Mouse (Mus musculus): Measurements from ENCODE around the gene Clba1. TPM values are rescaled to one million over a fixed set of nuclear protein-coding genes. Genes with fewer than 3 reads are reported as not detected.

Gene Clba1
- total and polyA plus RNA-seq, 2 experiments from 2014 or later = 13.6 to 25.9 TPM

DNA sequence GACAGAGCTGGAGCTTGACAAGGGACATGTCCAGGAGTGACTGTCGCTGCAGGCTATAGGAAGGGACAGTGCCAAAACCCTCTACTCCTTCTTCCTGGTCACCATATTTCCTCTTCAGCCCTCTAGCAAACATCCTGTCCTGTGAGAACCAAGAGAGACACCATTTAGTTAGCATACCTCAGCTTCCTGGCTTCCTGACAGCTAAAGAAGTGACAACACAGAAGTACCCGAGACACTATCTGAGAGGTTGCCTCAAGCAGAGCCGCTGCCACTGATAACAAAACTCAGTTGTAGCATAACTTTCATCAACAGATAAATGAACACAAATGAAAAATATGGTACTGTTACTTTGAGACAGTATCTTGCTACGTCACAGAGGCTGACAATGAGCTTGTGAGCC, 13.2 kb downstream of the Clba1 start:
- ATAC-seq (ENCODE audit: low FRiP score) = no peak
- H3K36me3 ChIP-seq (ENCODE audit: insufficient read depth, low read length) = peaks cover 12% of the 10 kb centered on the region
- H3K9me3 ChIP-seq (ENCODE audit: low read length) = no peaks in the 10 kb centered on the region
- no peak overlapping the region for H3K27ac ChIP-seq (ENCODE audit: low read depth, low read length)
- H3K4me3 ChIP-seq (ENCODE audit: low read depth, low read length) = no peak overlapping the region
- 0 out of 2 replicates have a peak overlapping the region, but pooled peaks have one; percentile 2 for H3K9ac ChIP-seq (replicated peaks; ENCODE audit: low read length, poor library complexity, severe bottlenecking)
- H3K27me3 ChIP-seq (ENCODE audit: insufficient read depth, low read length) = no peaks in the 10 kb centered on the region
- 87% methylated on average over 4 of the region's 4 CpGs for WGBS
- H3K4me1 ChIP-seq (ENCODE audit: insufficient read depth, low read length) = no peaks in the 10 kb centered on the region
- no peak for DNase-seq (ENCODE audit: low spot score)
- no peak for TF ChIP-seq CTCF (IDR thresholded peaks at IDR 0.05)
- no peak overlapping the region for H3K4me2 ChIP-seq (ENCODE audit: low read depth, low read length, poor library complexity, severe bottlenecking)

GRCm38 (mm10) chr12:112822676-112823075, 13.9 kb downstream of the Clba1 start:
- Histone ChIP-seq H3K4me2 (ENCODE audit: low read depth, low read length, poor library complexity, severe bottlenecking) (no peak overlapping the region), H3K9me3 (ENCODE audit: low read length) (no peaks in the 10 kb centered on the region), H3K4me3 (ENCODE audit: low read depth, low read length) (no peak overlapping the region), H3K4me1 (ENCODE audit: insufficient read depth, low read length) (peaks cover 6% of the 10 kb centered on the region), H3K27me3 (ENCODE audit: insufficient read depth, low read length) (no peaks in the 10 kb centered on the region), H3K36me3 (ENCODE audit: insufficient read depth, low read length) (peaks cover 19% of the 10 kb centered on the region), H3K9ac (replicated peaks; ENCODE audit: low read length, poor library complexity, severe bottlenecking) (no peak overlapping the region), H3K27ac (ENCODE audit: low read depth, low read length) (no peak overlapping the region)
- DNase-seq (ENCODE audit: low spot score) (no peak), ATAC-seq (ENCODE audit: low FRiP score) (no peak)
- 84% methylated on average over 2 of the region's 2 CpGs for WGBS
- no peak for TF ChIP-seq CTCF (IDR thresholded peaks at IDR 0.05)

- H3K4me3 ChIP-seq (ENCODE audit: low read depth, low read length) = no peak overlapping the region
- H3K9me3 ChIP-seq (ENCODE audit: low read length) = no peaks in the 10 kb centered on the region
- H3K9ac ChIP-seq (replicated peaks; ENCODE audit: low read length, poor library complexity, severe bottlenecking) = no peak overlapping the region; the same call in 1 of the 2 replicates
- peaks cover 20% of the 10 kb centered on the region for H3K36me3 ChIP-seq (ENCODE audit: insufficient read depth, low read length)
- DNase-seq (ENCODE audit: low spot score) = no peak
- no peak overlapping the region for H3K4me2 ChIP-seq (ENCODE audit: low read depth, low read length, poor library complexity, severe bottlenecking)
- TF ChIP-seq CTCF (IDR thresholded peaks at IDR 0.05) = no peak
- no peaks in the 10 kb centered on the region for H3K27me3 ChIP-seq (ENCODE audit: insufficient read depth, low read length)
- no peak overlapping the region for H3K27ac ChIP-seq (ENCODE audit: low read depth, low read length)
- peaks cover 7% of the 10 kb centered on the region for H3K4me1 ChIP-seq (ENCODE audit: insufficient read depth, low read length)
- ATAC-seq (ENCODE audit: low FRiP score) = no peak
- WGBS = 82% methylated on average over 4 of the region's 4 CpGs
Measured at GRCm38 (mm10) chr12:112823221-112823620, 14.5 kb downstream of the Clba1 start.

DNA sequence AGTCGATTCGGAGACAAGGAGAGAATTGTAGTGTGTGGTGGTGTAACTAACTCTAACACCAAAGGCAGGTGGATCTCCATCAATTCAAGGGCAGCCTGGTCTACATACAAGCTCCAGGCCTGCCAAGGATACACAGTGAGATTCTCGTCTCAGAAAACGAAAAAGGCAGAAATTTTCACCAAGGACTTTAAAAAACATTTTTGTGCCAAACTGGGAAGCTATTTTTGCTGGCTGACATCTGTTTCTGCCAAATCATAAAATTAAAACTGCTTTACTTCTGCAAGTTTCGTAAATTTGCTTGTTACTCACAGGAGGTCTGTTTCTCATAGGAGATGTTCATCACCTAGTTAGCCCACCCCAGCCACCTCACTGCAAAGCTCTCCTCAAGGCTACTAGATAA, 17.2 kb downstream of the Clba1 start:
- Histone ChIP-seq H3K4me1 (ENCODE audit: insufficient read depth, low read length) (peaks cover 14% of the 10 kb centered on the region), H3K9ac (replicated peaks; ENCODE audit: low read length, poor library complexity, severe bottlenecking) (no peak overlapping the region), H3K27me3 (ENCODE audit: insufficient read depth, low read length) (no peaks in the 10 kb centered on the region), H3K4me2 (ENCODE audit: low read depth, low read length, poor library complexity, severe bottlenecking) (no peak overlapping the region), H3K27ac (ENCODE audit: low read depth, low read length) (no peak overlapping the region), H3K9me3 (ENCODE audit: low read length) (no peaks in the 10 kb centered on the region), H3K4me3 (ENCODE audit: low read depth, low read length) (no peak overlapping the region), H3K36me3 (ENCODE audit: insufficient read depth, low read length) (peaks cover 16% of the 10 kb centered on the region)
- no peak for TF ChIP-seq CTCF (IDR thresholded peaks at IDR 0.05)
- WGBS = 88% methylated on average over 5 of the region's 5 CpGs
- ATAC-seq (ENCODE audit: low FRiP score) (no peak), DNase-seq (ENCODE audit: low spot score) (no peak)

GRCm38 (mm10) chr12:112828501-112829243, 19.9 kb downstream of the Clba1 start:
- peak overlapping the region; percentile 94 for H3K9ac ChIP-seq (replicated peaks; ENCODE audit: low read length, poor library complexity, severe bottlenecking)
- H3K36me3 ChIP-seq (ENCODE audit: insufficient read depth, low read length) = peaks cover 9% of the 10 kb centered on the region
- TF ChIP-seq CTCF (IDR thresholded peaks at IDR 0.05) = no peak
- peak overlapping the region; percentile 87 for H3K4me3 ChIP-seq (ENCODE audit: low read depth, low read length)
- ATAC-seq (ENCODE audit: low FRiP score) (peak; percentile 81), DNase-seq (ENCODE audit: low spot score) (no peak)
- peaks cover 14% of the 10 kb centered on the region for H3K4me1 ChIP-seq (ENCODE audit: insufficient read depth, low read length)
- peak overlapping the region; percentile 92 for H3K27ac ChIP-seq (ENCODE audit: low read depth, low read length)
- no peaks in the 10 kb centered on the region for H3K9me3 ChIP-seq (ENCODE audit: low read length)
- H3K27me3 ChIP-seq (ENCODE audit: insufficient read depth, low read length) = no peaks in the 10 kb centered on the region
- 1% methylated on average over 48 of the region's 51 CpGs for WGBS
- peak overlapping the region; percentile 82 for H3K4me2 ChIP-seq (ENCODE audit: low read depth, low read length, poor library complexity, severe bottlenecking)

- Histone ChIP-seq H3K4me1 (ENCODE audit: insufficient read depth, low read length) (peaks cover 14% of the 10 kb centered on the region), H3K27ac (ENCODE audit: low read depth, low read length) (peak within 1 kb of the TSS; percentile 92), H3K27me3 (ENCODE audit: insufficient read depth, low read length) (no peaks in the 10 kb centered on the region), H3K9me3 (ENCODE audit: low read length) (no peaks in the 10 kb centered on the region), H3K9ac (replicated peaks; ENCODE audit: low read length, poor library complexity, severe bottlenecking) (peak within 1 kb of the TSS; percentile 94), H3K36me3 (ENCODE audit: insufficient read depth, low read length) (peaks cover 9% of the 10 kb centered on the region), H3K4me2 (ENCODE audit: low read depth, low read length, poor library complexity, severe bottlenecking) (peak within 1 kb of the TSS; percentile 82), H3K4me3 (ENCODE audit: low read depth, low read length) (peak within 1 kb of the TSS; percentile 87)
- under 1% methylated on average over 52 of the region's 72 CpGs for WGBS
- peak; percentile 44 for TF ChIP-seq CTCF (IDR thresholded peaks at IDR 0.05)
- DNase-seq (ENCODE audit: low spot score) = peak; percentile 98
- ATAC-seq (ENCODE audit: low FRiP score) = peak; percentile 97
Measured at GRCm38 (mm10) chr12:112829244-112829864, 20.6 kb downstream of the Clba1 start, which contains the start of gene Cdca4. Gene Cdca4 (minus strand): TSS chr12:112829423.

Data from midbrain, postnatal 0 days (tissue).